ENCODE assay signal across 8 mouse cellular contexts in the genomic region with DNA sequence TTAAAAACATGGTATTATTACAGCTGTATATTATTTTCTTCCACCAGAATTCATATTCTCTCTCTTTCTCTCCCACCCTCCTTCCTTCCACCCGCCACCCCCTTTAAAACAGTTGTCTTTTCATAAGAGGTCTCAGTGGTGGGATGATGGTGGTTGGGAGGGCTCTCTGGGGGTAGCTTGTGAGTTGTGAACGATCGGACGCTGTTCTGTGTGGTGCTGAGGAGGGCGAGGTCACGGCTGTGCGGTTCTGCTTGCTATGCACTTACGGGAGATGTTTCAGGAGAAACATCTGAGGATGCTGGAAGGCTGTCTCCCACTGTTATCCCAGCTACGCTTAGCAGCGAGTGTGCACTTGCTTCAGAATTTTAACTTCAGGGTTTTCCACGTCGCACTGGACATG.
A peak's percentile ranks its signal among the peaks of the same experiment; 100 is the strongest.
DNase-seq lines count a peak whose midpoint lies in the region; ATAC-seq and TF ChIP-seq lines count a peak whose summit lies in the region.

No protein-coding gene starts in this region.

- intact Hi-C loops in left cerebral cortex, postnatal 25 days (cut with DNase I) = loop anchor here (5.0 kb wide), 1 partner anchor 78 kb away; no protein-coding TSS in a partner anchor

- no peak for ATAC-seq in hindbrain, embryonic 11.5 days (ENCODE audit: low FRiP score)
- ATAC-seq in forebrain, postnatal 0 days = no peak
- ATAC-seq in midbrain, embryonic 14.5 days (ENCODE audit: low FRiP score, low TSS enrichment) = no peak

- H3K36me3 ChIP-seq in hindbrain, embryonic 10.5 days = no peaks in the 10 kb centered on the region
- no peaks in the 10 kb centered on the region for H3K36me3 ChIP-seq in hindbrain, embryonic 11.5 days (ENCODE audit: control insufficient read depth, insufficient read depth, low read length)
- no peaks in the 10 kb centered on the region for H3K36me3 ChIP-seq in forebrain, postnatal 0 days (ENCODE audit: insufficient read depth)
- no peaks in the 10 kb centered on the region for H3K36me3 ChIP-seq in midbrain, embryonic 14.5 days (ENCODE audit: control insufficient read depth, insufficient read depth, low read length)

- peak overlapping the region; percentile 35; the same call in 1 of the 2 replicates for H3K4me3 ChIP-seq in hindbrain, embryonic 10.5 days
- no peak overlapping the region for H3K4me3 ChIP-seq in hindbrain, embryonic 11.5 days (ENCODE audit: low read depth, low read length)
- peak overlapping the region; percentile 32 for H3K4me3 ChIP-seq in cortical plate, adult 2 months (ENCODE audit: insufficient read depth, low read length)
- peak overlapping the region; percentile 26 for H3K4me3 ChIP-seq in forebrain, postnatal 0 days (ENCODE audit: low read depth, low read length)
- H3K4me3 ChIP-seq in midbrain, embryonic 14.5 days (replicated peaks; ENCODE audit: low read depth, low read length) = peak overlapping the region; percentile 15

- H3K9me3 ChIP-seq in hindbrain, embryonic 10.5 days = no peaks in the 10 kb centered on the region
- no peaks in the 10 kb centered on the region for H3K9me3 ChIP-seq in hindbrain, embryonic 11.5 days (ENCODE audit: control insufficient read depth, low read length)
- no peaks in the 10 kb centered on the region for H3K9me3 ChIP-seq in forebrain, postnatal 0 days (ENCODE audit: low read length)
- H3K9me3 ChIP-seq in midbrain, embryonic 14.5 days (ENCODE audit: control insufficient read depth, low read length) = no peaks in the 10 kb centered on the region

- no peak overlapping the region for H3K9ac ChIP-seq in hindbrain, embryonic 11.5 days (ENCODE audit: low read depth, low read length)
- H3K9ac ChIP-seq in forebrain, postnatal 0 days = peak overlapping the region; percentile 45
- no peak overlapping the region; the same call in 1 of the 2 replicates for H3K9ac ChIP-seq in midbrain, embryonic 14.5 days (replicated peaks; ENCODE audit: low read length)

- WGBS in hindbrain, embryonic 10.5 days = 46% methylated on average over 12 of the region's 12 CpGs
- 46% methylated on average over 12 of the region's 12 CpGs for WGBS in hindbrain, embryonic 11.5 days
- 15% methylated on average over 12 of the region's 12 CpGs for WGBS in forebrain, postnatal 0 days
- WGBS in midbrain, embryonic 14.5 days = 31% methylated on average over 12 of the region's 12 CpGs

- no peaks in the 10 kb centered on the region for H3K27me3 ChIP-seq in hindbrain, embryonic 10.5 days (ENCODE audit: insufficient read depth, poor library complexity, severe bottlenecking)
- H3K27me3 ChIP-seq in hindbrain, embryonic 11.5 days (ENCODE audit: control insufficient read depth, insufficient read depth, low read length) = no peaks in the 10 kb centered on the region
- no peaks in the 10 kb centered on the region for H3K27me3 ChIP-seq in forebrain, postnatal 0 days (ENCODE audit: insufficient read depth, low read length)
- H3K27me3 ChIP-seq in midbrain, embryonic 14.5 days (ENCODE audit: control insufficient read depth, insufficient read depth, low read length) = no peaks in the 10 kb centered on the region; the same call in 1 of the 2 replicates

- peak overlapping the region; percentile 67; the same call in 1 of the 2 replicates for H3K27ac ChIP-seq in hindbrain, embryonic 10.5 days
- no peak overlapping the region for H3K27ac ChIP-seq in hindbrain, embryonic 11.5 days (ENCODE audit: low read depth, low read length)
- no peak overlapping the region for H3K27ac ChIP-seq in cortical plate, adult 2 months (ENCODE audit: insufficient read depth, low read length)
- no peak overlapping the region for H3K27ac ChIP-seq in forebrain, postnatal 0 days (ENCODE audit: low read depth, low read length)
- no peak overlapping the region for H3K27ac ChIP-seq in midbrain, embryonic 14.5 days (replicated peaks; ENCODE audit: low read depth, low read length)

- TF ChIP-seq POLR2A in cortical plate, adult 2 months (IDR thresholded peaks at IDR 0.05; ENCODE audit: extremely low read depth, insufficient read depth, low read length) = no peak

- no peak for DNase-seq in hindbrain, embryonic 10.5 days (ENCODE audit: low spot score)
- no peak for DNase-seq in hindbrain, embryonic 11.5 days (ENCODE audit: low spot score)
- DNase-seq in forebrain, postnatal 0 days = no peak
- no peak for DNase-seq in midbrain, embryonic 14.5 days
- no peak for DNase-seq in Muller cell, postnatal 12 days (ENCODE audit: inconsistent ontology term)
- no peak for DNase-seq in left cerebral cortex, postnatal 25 days (ENCODE audit: low spot score in 2 of 2)
- no peak for DNase-seq in left cerebral cortex, adult 8-10 months (ENCODE audit: low spot score in 2 of 2)

- H3K4me2 ChIP-seq in hindbrain, embryonic 11.5 days (replicated peaks; ENCODE audit: low read depth, low read length) = no peak overlapping the region
- peak overlapping the region; percentile 40 for H3K4me2 ChIP-seq in forebrain, postnatal 0 days (ENCODE audit: low read depth)
- peak overlapping the region; percentile 41 for H3K4me2 ChIP-seq in midbrain, embryonic 14.5 days (ENCODE audit: low read length)

- peaks cover 36% of the 10 kb centered on the region for H3K4me1 ChIP-seq in hindbrain, embryonic 10.5 days (replicated peaks)
- no peaks in the 10 kb centered on the region; the same call in 1 of the 2 replicates for H3K4me1 ChIP-seq in hindbrain, embryonic 11.5 days (replicated peaks; ENCODE audit: control insufficient read depth, insufficient read depth, low read length)
- H3K4me1 ChIP-seq in cortical plate, adult 2 months (ENCODE audit: control insufficient read depth, insufficient read depth, low read length) = no peaks in the 10 kb centered on the region
- H3K4me1 ChIP-seq in forebrain, postnatal 0 days (ENCODE audit: insufficient read depth) = peaks cover 6% of the 10 kb centered on the region; the same call in 1 of the 2 replicates
- H3K4me1 ChIP-seq in midbrain, embryonic 14.5 days (ENCODE audit: control insufficient read depth, insufficient read depth, low read length) = peaks cover 13% of the 10 kb centered on the region

- no peak for TF ChIP-seq CTCF in cortical plate, adult 2 months (IDR thresholded peaks at IDR 0.05; ENCODE audit: extremely low read depth, insufficient read depth, low read length)
- no peak for TF ChIP-seq CTCF in forebrain, postnatal 0 days (IDR thresholded peaks at IDR 0.05; ENCODE audit: low read depth)
